Mouse (Mus musculus) kidney, postnatal 36 days (tissue): ENCODE data around the gene Babam2.
A peak's percentile ranks its signal among the peaks of the same experiment; 100 is the strongest.

ENCODE experiments used
- DNase-seq, 2 experiments: peaks; one replicate each; pipeline ENCODE4 v3.0.0; 2021 to 2022; ENCODE audit warnings: mixed read lengths in 2 of 2

Babam2 gene

DNA sequence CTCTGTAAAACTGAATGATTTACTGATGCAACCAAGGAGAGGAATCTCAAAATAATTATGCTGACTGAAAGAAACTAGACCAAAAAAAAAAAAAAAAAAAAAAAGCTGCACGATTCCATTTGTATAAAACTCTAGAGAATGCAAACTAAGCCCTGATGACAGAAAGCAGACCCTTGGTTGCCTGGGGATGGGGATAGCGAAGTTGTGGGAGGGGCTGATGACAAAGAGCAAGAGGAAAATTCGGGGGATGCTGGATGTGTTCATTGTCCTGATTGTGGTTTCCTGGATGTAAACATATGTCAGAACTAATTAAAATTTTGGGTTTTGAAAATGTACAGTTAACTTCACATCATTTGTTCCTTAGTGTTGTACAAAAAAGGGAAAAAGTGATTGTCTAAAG, 257.7 kb downstream of the Babam2 start:
- DNase-seq, result no peak

DNA sequence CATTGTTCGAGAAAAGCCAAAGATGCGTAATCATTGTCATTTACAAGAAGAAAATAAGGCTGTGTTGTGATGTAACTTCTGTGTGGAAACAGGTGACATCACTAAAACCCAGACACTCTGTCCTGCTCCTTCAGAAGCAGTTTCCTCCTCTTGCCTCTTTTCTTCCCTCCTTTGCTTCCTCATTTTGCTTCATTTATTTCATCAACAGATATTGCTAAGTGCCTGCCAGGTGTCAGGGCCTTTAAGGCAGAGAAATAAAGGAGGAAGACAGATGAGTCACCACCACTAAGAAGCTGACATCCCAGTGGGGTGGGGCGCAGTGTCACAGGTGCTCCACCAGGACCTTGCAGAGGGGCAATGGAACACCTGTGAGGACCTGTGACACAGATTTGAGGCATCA, 258.9 kb downstream of the Babam2 start:
- no peak for DNase-seq

DNA sequence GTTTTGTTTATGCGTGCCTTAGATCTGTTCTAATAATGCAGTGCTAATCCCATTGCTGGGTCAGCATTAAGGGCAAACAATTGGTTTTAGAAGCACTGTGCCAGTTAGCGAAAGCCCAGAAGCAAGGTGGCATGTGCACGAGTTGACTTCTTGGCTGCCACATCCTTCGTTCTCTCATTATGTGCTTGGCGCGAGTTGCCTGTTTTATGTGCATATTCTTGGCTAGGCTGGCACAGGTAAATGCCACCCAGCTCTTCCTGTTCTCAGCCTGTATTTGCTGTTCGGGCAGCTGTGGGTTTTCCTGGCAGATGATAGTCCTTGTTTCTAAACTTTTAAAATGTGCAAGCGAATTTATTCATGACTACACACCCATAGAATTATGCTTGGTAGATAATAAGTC, 262.4 kb downstream of the Babam2 start:
- peak; percentile 22 to 26 for DNase-seq

DNA sequence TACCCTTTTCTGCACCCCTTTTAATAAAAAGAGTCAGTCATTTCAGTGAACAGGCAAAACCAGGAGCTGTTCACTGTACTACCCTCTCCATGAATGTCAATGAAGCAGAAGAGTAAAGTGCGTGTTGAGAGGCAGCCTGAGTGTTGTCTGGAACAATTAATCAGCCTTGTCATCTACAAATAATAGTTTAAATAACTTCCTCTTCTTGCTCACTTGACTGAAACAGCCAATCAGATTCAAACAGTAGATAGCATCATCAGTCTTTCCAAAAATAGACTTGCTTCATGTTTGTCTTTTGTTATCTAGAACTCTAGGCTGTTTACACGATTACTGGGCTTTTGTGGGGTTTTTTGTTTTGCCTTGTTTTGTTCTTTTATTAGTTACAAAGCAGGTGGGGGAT, 263.9 kb downstream of the Babam2 start:
- no peak for DNase-seq

DNA sequence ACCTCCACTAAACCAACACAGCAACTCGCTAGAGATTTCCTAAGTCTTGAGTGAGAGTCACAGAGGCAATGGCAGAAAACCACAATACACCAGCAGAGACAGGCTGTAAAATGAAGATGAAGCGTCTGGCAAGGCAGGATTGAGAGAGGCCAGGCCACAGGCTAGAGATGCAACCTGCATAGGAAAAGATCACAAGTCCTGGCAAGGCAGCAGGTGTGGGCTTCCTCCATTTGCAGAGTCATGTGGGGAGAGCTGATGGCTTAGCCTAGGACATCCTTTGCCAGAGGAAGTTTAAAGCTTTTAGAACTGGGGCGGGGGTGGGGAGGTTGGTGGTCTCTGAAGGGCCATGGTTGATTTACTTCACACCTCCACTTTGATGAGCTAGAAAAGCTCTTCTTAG, 264.9 kb downstream of the Babam2 start:
- DNase-seq, result no peak

DNA sequence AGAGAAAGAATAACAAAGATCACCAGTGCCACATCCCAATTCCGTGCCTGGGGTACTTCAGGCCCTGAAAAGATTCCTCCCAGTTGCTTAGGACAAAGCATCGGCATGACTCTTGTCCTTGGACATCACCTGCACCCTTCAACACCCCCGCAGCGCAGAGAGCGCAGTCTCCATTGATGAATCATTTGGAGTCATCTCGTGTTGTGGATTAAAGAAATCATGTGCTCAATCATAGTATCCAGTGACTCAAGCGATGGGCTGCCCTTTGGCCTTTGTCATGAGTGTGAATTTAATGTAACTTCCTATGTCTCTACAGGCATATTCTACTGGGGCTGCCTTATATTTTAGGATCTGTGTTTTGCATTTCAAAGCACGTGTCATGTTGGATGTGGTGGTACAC, 265.9 kb downstream of the Babam2 start:
- no peak for DNase-seq

DNA sequence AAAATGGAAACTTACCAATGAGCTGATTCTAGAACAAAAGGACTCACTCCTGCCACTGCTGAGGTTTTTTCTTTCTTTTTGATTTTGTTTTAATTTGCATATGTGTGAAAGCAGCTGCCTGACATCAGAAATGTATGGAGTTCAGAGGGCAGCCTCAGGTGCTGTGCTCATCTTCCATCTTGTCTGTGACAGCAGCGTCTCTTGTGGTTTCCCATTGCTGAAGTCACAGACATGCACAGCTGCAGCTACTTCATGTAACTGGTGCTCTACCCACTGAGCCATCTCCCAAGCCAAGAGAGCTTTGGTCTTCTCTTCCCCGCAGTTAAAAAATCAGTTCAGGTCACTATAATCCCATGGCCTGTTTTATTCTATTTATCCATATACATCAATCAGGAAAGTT, 266.4 kb downstream of the Babam2 start:
- no peak for DNase-seq

DNA sequence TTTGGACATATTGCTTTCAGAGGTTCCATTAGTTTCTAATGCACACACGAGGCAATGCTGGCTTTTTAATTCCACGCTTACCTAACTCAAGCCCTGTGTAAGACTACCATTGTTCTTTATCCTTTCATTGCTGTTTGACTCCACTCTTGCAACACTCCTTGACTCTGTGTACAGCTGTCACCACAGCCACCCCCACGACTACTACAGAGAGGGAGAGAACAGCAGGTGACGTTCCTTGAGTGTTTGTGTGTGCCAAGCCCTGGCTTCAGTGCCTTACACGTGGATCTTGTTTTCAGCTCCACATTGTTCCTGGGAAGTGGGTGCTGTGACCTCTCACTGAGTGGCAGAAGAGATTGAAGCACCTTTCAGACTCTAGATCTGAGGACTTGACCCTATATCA, 269.3 kb downstream of the Babam2 start:
- no peak for DNase-seq

DNA sequence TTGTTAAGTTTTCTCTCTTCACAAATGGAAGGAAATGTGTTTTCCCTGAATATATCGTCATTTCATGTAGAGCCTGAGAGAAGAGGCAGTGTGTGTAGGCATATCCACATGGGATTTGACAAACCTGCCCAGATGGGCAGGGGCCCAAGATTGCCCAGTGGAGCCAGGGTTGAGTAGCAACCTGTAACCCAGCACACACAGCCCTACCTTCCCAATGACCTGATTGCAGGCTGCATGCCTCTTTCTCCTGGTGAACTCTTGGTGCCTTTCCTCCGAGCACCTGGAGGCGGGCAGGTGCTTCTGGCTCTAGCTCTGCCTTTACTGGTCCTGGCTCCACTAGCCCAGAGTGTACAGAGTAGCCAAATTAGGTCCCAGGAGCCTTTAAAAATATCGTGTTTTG, 270.0 kb downstream of the Babam2 start:
- peak in 1 of 2 experiments; percentile 15 for DNase-seq

DNA sequence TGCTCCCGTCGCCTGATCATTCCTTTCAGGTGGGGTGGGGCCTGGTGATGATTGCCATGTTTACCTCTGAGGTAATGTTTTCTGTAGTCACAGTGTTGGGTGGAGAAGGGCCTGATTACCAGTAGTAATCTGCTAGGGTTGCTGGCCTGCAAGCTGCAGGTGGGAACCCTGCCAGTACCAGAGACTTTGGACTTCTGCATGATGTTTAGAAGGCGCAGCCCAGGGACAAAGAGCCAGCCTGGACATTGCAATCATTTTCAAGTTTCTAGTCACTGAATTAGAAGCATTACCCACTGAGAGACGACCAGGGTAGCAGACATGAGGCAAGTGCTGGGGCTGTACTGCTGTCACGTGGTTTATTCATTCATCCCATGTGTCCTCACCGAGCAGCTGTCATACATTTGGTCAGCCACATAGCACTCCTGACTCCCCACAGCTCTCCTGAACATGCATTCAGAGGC, 270.6 kb downstream of the Babam2 start:
- DNase-seq, result peak; percentile 86 to 88

DNA sequence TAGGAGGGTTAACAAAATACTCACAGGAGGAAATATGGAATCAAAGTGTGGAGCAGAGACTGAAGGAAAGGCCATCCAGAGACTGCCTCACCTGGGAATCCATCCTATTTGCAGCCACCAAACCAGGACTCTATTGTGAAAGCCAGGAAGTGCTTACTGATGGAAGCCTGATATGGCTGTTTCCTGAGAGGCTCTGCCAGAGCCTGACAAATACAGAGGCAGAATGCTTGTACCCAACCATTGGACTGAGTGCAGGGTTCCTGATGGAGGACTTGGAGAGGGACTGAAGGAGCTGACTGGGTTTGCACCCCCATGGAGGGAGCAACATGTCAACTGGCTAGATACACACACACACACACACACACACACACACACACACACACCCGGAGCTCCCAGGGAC, 274.9 kb downstream of the Babam2 start:
- DNase-seq, result peak in 1 of 2 experiments; percentile 11

DNA sequence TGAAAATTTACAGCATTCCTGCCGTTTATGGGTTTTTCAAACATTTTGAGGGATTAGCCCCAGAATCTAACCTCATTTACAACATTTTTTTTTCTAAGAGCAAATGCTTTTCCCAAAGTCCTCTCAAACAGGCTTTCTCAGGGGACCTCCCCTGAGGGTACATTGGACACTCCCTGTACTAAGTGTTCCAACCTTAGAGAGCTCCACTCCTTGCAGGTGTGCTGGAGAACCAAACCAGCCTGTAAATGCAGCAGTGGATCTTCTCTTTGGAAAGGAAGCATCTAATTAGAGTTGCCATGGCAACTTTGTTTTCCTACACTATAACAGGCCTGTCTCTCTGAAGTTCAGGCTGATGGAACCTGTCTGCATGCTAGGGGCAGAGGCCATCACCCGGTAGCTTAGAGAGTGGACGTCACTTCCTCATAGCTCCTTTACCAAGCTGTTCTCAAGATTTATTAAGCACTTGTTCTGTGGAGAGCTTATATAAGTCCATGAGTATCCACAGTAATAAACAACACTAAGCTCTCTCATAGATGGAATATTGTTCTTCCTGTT, 277.2 kb downstream of the Babam2 start:
- DNase-seq, result no peak

DNA sequence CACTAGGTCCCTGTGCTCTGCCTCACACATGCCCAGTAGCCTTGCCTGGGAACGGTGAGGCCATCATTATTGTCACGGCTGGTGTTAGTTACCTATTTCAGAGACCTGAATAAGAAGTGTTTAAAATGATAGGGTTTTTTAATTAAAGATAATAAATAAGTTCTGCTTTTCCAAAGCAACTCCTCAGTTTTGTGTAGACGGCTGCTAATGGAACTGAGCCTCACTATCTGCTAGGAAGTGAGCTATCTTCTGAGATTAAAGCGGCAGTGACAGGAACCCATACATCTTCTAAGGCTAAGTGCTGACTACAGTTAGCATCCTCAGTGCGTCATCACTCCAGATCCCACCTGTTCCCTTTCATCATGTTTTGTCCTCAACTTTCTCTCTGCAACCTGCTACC, 284.6 kb downstream of the Babam2 start:
- no peak for DNase-seq

DNA sequence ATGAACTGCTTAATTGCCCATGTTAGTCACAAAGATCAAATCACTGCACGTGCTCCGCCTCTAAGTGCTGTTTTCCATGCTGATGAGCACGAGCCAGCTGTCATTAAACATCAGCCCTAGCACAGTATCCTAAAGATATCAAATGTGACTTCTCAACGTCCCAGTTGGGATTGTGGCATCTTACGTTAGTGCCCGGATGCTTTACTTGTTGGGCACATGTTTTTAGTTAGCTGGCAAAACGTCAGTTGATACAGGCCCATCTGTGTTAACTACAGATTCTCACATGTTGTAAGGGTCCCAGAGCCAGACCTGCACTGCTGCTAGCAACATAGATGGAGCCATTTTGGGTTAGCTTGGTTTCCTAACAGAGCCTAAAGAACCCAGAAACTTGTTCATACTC, 285.7 kb downstream of the Babam2 start:
- no peak for DNase-seq

DNA sequence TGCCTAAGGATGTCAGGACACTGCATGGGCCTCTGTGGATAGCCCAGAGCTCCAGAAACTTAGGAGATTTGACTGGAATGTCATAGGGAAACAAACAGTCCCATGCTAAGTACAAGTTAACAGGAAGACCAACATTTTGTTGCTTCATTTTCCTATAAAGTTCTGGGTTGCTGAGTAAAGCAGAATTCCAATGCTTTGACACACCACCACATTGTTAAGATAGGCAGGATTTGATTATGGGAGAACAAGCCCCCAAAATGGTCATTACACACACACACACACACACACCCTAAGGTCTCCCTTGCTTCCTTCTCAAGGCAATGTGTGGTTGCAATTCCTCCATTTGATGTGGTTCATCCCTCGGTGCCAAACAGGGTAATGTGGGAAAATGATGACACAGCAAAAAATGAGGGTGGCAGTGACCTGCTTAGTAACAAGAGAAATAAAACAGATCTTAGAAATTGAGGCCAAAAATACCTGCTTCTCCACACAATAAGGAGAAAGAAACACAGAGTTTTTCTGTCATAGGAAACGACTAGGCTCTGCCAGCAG, 286.4 kb downstream of the Babam2 start:
- no peak for DNase-seq

DNA sequence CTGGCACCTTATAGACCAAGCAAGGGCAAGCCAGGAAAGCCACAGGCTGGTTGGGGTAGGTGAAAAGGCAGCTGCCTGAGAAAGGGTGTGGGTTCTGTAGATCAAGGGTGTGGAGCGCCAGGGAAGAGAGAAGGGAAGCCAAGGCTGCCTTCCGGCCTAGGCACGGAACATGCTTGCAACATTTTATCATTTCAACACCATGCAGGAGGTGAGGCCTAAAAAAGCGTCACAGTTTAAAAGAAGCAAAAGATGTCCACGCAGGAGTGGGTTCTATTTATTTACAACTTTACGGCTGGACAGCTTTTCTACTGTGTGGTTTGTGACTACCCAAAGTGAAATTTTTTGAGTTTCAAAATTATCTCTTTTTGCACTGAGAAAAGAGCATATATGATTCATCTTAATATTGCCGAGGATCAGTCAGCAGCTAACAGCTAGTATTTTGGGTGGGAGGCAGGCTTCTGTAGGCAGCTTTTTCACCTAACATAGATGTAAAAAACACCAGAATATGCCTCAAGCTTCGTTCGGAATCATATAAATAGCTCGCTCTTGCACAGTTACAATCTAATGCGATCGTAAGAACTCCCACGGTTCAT, 287.0 kb downstream of the Babam2 start:
- DNase-seq, result no peak

DNA sequence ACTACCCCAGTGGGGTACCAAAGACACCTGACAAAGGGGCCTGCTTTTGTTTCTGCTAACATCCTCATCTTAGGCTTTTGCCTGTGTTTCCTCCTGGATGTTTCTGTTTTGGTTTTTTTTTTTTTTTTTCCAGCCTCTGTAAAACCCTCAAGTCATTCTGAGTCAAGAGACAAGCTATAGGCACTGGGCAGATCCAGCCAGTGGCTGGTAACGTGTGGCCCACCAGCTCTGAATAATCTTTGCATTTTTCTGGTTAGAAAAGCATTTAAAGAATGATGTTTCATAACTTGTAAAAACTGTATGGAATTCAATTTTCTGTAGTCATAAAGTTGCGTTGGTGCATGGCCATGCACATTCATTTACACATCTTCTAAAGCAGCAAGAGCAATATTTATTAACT, 287.5 kb downstream of the Babam2 start:
- DNase-seq, result no peak

DNA sequence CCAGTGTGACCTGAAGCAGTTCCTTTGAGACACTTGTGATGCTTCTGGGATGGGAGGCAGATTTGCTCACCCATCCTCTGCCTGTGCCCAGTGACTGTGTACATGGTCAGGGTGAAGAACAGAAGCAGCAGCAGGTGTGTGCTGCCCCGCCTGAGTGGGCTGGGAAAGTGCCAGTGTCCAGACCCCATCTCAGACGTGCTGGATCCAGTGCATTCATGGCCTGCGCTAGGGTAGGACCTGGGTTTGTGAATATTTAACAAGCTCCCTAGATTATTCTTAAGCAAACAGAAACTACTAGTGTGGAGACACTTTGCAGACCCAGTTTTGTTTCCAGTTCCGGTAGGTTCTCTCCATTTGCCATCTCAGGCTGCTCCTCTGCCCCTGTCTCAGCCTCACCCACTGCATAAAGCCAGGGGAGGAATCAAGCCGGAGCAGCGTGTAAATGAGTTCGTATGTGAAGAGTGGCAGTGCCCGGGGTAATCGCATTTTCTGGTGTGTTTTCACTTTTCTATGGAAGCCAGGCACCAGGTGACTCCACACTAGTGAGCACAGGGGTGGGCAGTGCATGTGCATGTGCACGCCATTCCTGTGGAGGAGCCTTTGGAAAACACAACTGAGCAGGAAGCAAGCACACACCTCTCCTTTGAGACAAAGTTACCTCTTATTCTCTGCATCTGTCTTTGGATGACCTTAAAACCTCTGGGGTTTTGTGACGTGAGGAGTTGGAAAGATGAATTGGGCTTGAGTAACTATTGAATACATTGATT, 290.2 kb downstream of the Babam2 start:
- DNase-seq, result peak; percentile 18 to 33

DNA sequence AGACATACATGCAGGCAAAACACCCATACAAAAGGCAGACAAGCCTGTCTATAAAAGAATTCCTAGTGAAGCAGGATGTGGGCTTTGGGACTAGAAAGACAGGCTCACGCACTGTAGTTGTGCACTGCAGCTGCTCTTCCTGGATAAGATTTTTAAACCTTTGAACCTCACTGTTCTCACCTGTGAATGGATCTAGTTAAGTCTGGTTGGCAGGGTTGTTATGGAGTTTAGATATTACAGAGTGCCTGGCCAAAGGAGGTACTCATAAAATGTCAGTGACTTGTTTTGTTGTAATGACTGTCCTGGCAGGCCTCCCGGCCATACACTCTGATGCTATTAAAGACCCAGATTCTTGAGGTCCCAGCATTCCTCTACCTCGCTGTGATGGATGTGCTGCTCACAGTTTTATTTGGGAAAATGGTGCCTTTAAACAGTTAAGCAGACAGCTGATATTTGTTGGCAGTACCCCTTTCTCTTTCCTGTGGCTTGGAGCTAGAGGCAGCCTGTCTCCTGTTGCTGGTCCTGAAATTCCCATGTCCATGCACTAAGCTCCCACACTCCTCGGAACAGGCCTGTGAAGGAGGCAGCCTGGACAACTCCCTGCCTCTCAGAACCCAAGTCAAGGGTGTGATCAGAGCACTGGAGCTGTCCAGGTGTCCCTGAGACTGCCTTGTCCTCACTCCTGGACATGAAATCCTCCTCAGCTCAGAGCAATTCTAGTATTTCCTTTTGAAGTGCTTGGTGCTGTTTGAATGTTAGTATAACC, 299.9 kb downstream of the Babam2 start:
- DNase-seq, result peak; percentile 18 to 30

DNA sequence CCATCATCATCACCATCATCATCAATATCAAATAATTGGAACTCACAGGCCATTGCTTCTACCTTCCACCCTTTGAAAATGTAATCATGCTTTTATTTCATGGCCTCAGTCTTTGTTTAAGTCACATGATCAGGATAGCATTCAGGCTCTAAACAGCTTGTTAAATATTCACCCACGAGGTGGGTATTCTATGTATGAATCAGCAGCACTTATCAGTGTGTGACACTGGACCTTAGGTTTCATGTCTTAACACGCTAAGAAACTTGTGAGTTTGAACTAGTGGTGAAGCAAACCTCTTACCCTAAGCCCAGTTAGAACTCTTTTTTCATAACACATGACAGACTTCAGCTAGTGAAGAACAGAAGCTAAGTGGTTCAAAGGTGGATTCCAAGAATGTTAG, 301.3 kb downstream of the Babam2 start:
- no peak for DNase-seq

DNA sequence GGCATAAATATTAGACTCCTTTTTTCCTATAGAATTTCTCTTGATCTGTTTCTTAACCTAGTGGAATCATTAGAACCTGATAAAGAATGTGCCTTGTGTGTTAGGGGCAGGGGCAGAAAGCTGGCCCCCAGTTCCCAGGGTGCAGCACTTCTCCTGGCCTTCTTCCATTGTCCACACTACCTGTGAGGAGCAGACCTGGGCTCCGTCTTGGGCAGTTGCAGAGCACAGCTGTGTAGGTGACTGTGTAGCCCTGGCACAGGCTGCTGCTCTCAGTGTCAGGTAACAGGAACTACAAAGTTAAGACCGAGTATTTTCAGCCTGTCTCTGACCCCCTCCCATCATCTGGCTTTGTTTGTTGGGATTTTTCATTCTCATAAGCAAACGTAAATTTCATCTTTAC, 302.6 kb downstream of the Babam2 start:
- DNase-seq, result no peak

DNA sequence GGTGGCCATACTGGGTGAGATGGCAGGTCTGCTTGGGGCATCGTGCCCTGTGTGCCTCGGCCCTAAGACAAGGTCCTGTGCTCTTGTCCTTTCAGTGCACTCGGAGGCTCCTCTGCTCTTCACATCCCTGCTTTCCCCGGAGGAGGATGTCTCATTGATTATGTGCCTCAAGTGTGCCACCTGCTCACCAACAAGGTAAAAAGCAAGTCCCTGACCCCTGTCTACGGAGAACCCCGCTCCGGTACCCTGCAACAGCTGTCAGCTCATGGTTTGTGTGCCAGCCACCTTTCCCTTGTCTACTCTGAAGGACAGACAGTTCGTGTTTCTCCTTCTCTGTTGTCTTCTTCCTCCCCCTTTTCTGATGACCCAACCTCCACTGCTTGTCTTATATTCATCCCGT, 303.8 kb downstream of the Babam2 start:
- DNase-seq, result no peak

DNA sequence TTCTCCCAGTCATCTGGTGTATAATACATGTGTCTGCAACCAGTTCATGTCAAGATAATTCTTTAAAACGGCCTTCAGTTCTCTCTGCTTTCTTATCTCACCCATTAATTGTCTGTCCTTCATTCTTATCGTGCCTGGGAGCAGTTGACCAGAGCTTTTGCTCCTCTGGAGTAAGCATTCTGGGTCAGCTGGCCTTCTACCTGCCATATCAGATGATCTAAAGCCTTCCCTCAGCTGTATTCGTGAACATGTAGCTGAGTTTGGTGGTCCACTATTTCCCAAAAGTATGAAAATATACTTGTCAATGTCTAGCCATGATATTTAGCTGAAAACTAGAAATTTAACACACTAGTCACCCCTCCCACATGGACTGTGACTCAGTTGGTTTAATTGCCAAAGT, 304.3 kb downstream of the Babam2 start:
- DNase-seq, result no peak
